Mouse (Mus musculus): ENCODE measurements around the gene Olfr750.
A peak's percentile ranks its signal among the peaks of the same experiment; 100 is the strongest.

The Olfr750 gene

GRCm38 (mm10) chr14:51027387-51028155 is 46.7 kb downstream of the Olfr750 start:
- DNase-seq (ENCODE audit: low read depth, low spot score) = no peak

- DNase-seq (ENCODE audit: low read depth, low spot score) = peak; percentile 78
Observed at GRCm38 (mm10) chr14:51026391-51027133, 47.7 kb downstream of the Olfr750 start.

- DNase-seq (ENCODE audit: low read depth, low spot score) = no peak
Observed at GRCm38 (mm10) chr14:51024820-51025219, 49.4 kb downstream of the Olfr750 start.

GRCm38 (mm10) chr14:51023457-51023856 is 50.8 kb downstream of the Olfr750 start:
- DNase-seq (ENCODE audit: low read depth, low spot score) = no peak

- DNase-seq (ENCODE audit: low read depth, low spot score) = no peak
Observed at GRCm38 (mm10) chr14:51017256-51017655, 57.0 kb downstream of the Olfr750 start.

All from forelimb bud, embryonic 11.5 days (tissue).